Mouse (Mus musculus) stomach, postnatal 0 days (tissue): ENCODE measurements around the gene Phc1.

Source experiments
- CTCF ChIP-seq: IDR thresholded peaks from 2 replicates; pipeline ENCODE4 v1.5.1; 2016; ENCODE audit warnings: antibody characterized with exemption, low read depth, mild to moderate bottlenecking, moderate library complexity
- EP300 ChIP-seq: optimal IDR thresholded peaks from 2 replicates; pipeline ENCODE3; 2016; ENCODE audit warnings: antibody characterized with exemption

DNA sequence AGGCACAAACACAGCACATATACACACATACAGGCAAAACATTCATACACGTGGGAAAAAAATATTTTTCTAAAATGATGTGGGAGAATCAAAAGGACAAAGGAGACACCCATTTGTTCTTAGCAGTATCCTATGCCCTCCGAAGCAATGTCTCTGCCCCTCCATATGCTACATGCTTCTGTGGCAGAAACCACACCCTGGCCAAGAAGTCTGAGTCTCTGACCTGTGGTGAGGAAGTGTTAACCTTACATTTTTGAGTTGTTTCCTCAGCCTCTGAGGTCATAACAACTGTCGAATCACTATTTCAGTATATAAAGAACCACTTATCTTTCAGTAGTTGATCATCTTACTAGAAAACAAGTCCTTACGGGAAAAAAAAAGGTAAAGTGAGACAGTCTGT, 37.7 kb downstream of the Phc1 start:
- TF ChIP-seq CTCF: no peak
- TF ChIP-seq EP300: no peak
